Mouse (Mus musculus): ENCODE data around the gene Spg21. TPM values are rescaled to one million over a fixed set of nuclear protein-coding genes. Genes with fewer than 3 reads are reported as not detected.

Spg21 gene
- polyA plus RNA-seq, 1 experiment, result 34.3 TPM

- Histone ChIP-seq H3K27ac (ENCODE audit: insufficient read depth, low read depth, low read length) (no peak overlapping the region), H3K36me3 (ENCODE audit: control insufficient read depth, insufficient read depth, low read length) (no peaks in the 10 kb centered on the region), H3K4me1 (ENCODE audit: control insufficient read depth, insufficient read depth, low read length) (no peaks in the 10 kb centered on the region), H3K4me3 (ENCODE audit: insufficient read depth, low read depth, low read length) (no peak overlapping the region), H3K27me3 (replicated peaks; ENCODE audit: control insufficient read depth, insufficient read depth, low read length) (no peaks in the 10 kb centered on the region)
- DNase-seq, result no peak
- TF ChIP-seq CTCF (conservative IDR thresholded peaks at IDR 0.05; ENCODE audit: insufficient read depth, insufficient read length, low read depth, low read length), result no peak
- no peak for TF ChIP-seq POLR2A (IDR thresholded peaks at IDR 0.05; ENCODE audit: low read depth, low read length)
- 95% methylated on average over 3 of the region's 3 CpGs for WGBS
Measured at GRCm38 (mm10) chr9:65534111-65534510, 73.4 kb downstream of the Spg21 start.

- no peak for TF ChIP-seq POLR2A (IDR thresholded peaks at IDR 0.05; ENCODE audit: low read depth, low read length)
- TF ChIP-seq CTCF (conservative IDR thresholded peaks at IDR 0.05; ENCODE audit: insufficient read depth, insufficient read length, low read depth, low read length), result no peak
- Histone ChIP-seq H3K4me3 (ENCODE audit: insufficient read depth, low read depth, low read length) (no peak overlapping the region), H3K36me3 (ENCODE audit: control insufficient read depth, insufficient read depth, low read length) (no peaks in the 10 kb centered on the region), H3K27ac (ENCODE audit: insufficient read depth, low read depth, low read length) (no peak overlapping the region), H3K27me3 (replicated peaks; ENCODE audit: control insufficient read depth, insufficient read depth, low read length) (no peaks in the 10 kb centered on the region), H3K4me1 (ENCODE audit: control insufficient read depth, insufficient read depth, low read length) (no peaks in the 10 kb centered on the region)
- peak; percentile 36 for DNase-seq
- 48% methylated on average over 3 of the region's 3 CpGs for WGBS
Measured at GRCm38 (mm10) chr9:65535191-65535722, 74.5 kb downstream of the Spg21 start.

- no peak overlapping the region for H3K4me3 ChIP-seq (ENCODE audit: insufficient read depth, low read depth, low read length)
- 79% methylated on average over 10 of the region's 11 CpGs for WGBS
- peak overlapping the region; percentile 42; the same call in 1 of the 2 replicates for H3K27ac ChIP-seq (ENCODE audit: insufficient read depth, low read depth, low read length)
- no peak for TF ChIP-seq CTCF (conservative IDR thresholded peaks at IDR 0.05; ENCODE audit: insufficient read depth, insufficient read length, low read depth, low read length)
- TF ChIP-seq POLR2A (IDR thresholded peaks at IDR 0.05; ENCODE audit: low read depth, low read length), result no peak
- no peaks in the 10 kb centered on the region for H3K27me3 ChIP-seq (replicated peaks; ENCODE audit: control insufficient read depth, insufficient read depth, low read length)
- no peak for DNase-seq
- no peaks in the 10 kb centered on the region for H3K4me1 ChIP-seq (ENCODE audit: control insufficient read depth, insufficient read depth, low read length)
- no peaks in the 10 kb centered on the region for H3K36me3 ChIP-seq (ENCODE audit: control insufficient read depth, insufficient read depth, low read length)
Measured at GRCm38 (mm10) chr9:65535789-65536469, 75.2 kb downstream of the Spg21 start.

GRCm38 (mm10) chr9:65536491-65536890 is 75.7 kb downstream of the Spg21 start:
- no peak for TF ChIP-seq POLR2A (IDR thresholded peaks at IDR 0.05; ENCODE audit: low read depth, low read length)
- no peak for TF ChIP-seq CTCF (conservative IDR thresholded peaks at IDR 0.05; ENCODE audit: insufficient read depth, insufficient read length, low read depth, low read length)
- 87% methylated on average over 4 of the region's 4 CpGs for WGBS
- no peak for DNase-seq
- H3K36me3 ChIP-seq (ENCODE audit: control insufficient read depth, insufficient read depth, low read length), result no peaks in the 10 kb centered on the region
- H3K4me1 ChIP-seq (ENCODE audit: control insufficient read depth, insufficient read depth, low read length), result no peaks in the 10 kb centered on the region
- H3K27ac ChIP-seq (ENCODE audit: insufficient read depth, low read depth, low read length), result no peak overlapping the region
- no peaks in the 10 kb centered on the region for H3K27me3 ChIP-seq (replicated peaks; ENCODE audit: control insufficient read depth, insufficient read depth, low read length)
- H3K4me3 ChIP-seq (ENCODE audit: insufficient read depth, low read depth, low read length), result no peak overlapping the region

Other genes starting within 250 kb of the Spg21 start
- gene Cilp, start 195.8 kb upstream of the Spg21 start, polyA plus RNA-seq (2012; rRNA removed), result 1.1 and 1.4 TPM in 2 replicates
- gene Clpx, start 166.7 kb upstream of the Spg21 start, polyA plus RNA-seq (2012; rRNA removed), result 24.4 and 25.8 TPM in 2 replicates
- gene Pdcd7, start 114.8 kb upstream of the Spg21 start, polyA plus RNA-seq (2012; rRNA removed), result 6.0 and 6.1 TPM in 2 replicates
- 0.25 and 0.33 TPM in 2 replicates for gene Ubap1l, start 99.9 kb upstream of the Spg21 start, polyA plus RNA-seq (2012; rRNA removed)
- 0.68 and 0.75 TPM in 2 replicates for gene Kbtbd13, start 69.3 kb upstream of the Spg21 start, polyA plus RNA-seq (2012; rRNA removed)
- 9.5 and 11.3 TPM in 2 replicates for gene Rasl12, start 62.4 kb upstream of the Spg21 start, polyA plus RNA-seq (2012; rRNA removed)
- gene Slc51b, start 38.0 kb upstream of the Spg21 start, polyA plus RNA-seq (2012; rRNA removed), result 13.0 and 15.0 TPM in 2 replicates
- 11.3 and 11.5 TPM in 2 replicates for gene Mtfmt, start 25.2 kb upstream of the Spg21 start, polyA plus RNA-seq (2012; rRNA removed)
- gene Ankdd1a, start 59.2 kb downstream of the Spg21 start, polyA plus RNA-seq (2012; rRNA removed), result 0.06 and 0.16 TPM in 2 replicates
- 9.8 and 10.4 TPM in 2 replicates for gene Plekho2, start 119.1 kb downstream of the Spg21 start, polyA plus RNA-seq (2012; rRNA removed)
- 0.08 and 0.11 TPM in 2 replicates for gene Pif1, start 126.2 kb downstream of the Spg21 start, polyA plus RNA-seq (2012; rRNA removed)
- gene Rbpms2, start 168.7 kb downstream of the Spg21 start, polyA plus RNA-seq (2012; rRNA removed), result 257 and 303 TPM in 2 replicates
- 139 and 147 TPM in 2 replicates for gene Oaz2, start 207.1 kb downstream of the Spg21 start, polyA plus RNA-seq (2012; rRNA removed)